Mouse (Mus musculus) stomach, postnatal 0 days (tissue): Measurements from ENCODE around the gene Armc7.

Source experiments
- CTCF ChIP-seq: IDR thresholded peaks from 2 replicates; pipeline ENCODE4 v1.5.1; 2016; ENCODE audit warnings: antibody characterized with exemption, low read depth, mild to moderate bottlenecking, moderate library complexity
- EP300 ChIP-seq: optimal IDR thresholded peaks from 2 replicates; pipeline ENCODE3; 2016; ENCODE audit warnings: antibody characterized with exemption

- TF ChIP-seq EP300, result no peak
- no peak for TF ChIP-seq CTCF
Measured at GRCm38 (mm10) chr11:115485155-115485554, 9.7 kb downstream of the Armc7 start.
